Mouse (Mus musculus) embryonic facial prominence, embryonic 12.5 days (tissue): ENCODE measurements around the gene Grm2. TPM values are rescaled to one million over a fixed set of nuclear protein-coding genes. Genes with fewer than 3 reads are reported as not detected.
"Not testable (repeated sequence)": the region's sequence is repeated elsewhere in the genome, so short reads cannot be mapped to it uniquely, and the experiment has no call there.

Source experiments
- ATAC-seq: fragments of 200-750 bp; cut with Nextera tagmentation; 2 replicates; pipeline ENCODE4 v1.8.0; 2017; ENCODE audit not compliant: insufficient number of reproducible peaks, insufficient read depth, low FRiP score, low TSS enrichment
- H3K27ac ChIP-seq: fragments of 300-500 bp; sonication (generic); 2 replicates; pipeline ENCODE4 v1.5.1; 2016; ENCODE audit warnings: mild to moderate bottlenecking
- H3K27me3 ChIP-seq: fragments of 300-500 bp; sonication (generic); 2 replicates; pipeline ENCODE4 v1.6.1; 2016; ENCODE audit warnings: mild to moderate bottlenecking, moderate library complexity
- H3K36me3 ChIP-seq: fragments of 300-500 bp; sonication (generic); 2 replicates; pipeline ENCODE4 v1.6.1; 2016; ENCODE audit warnings: mild to moderate bottlenecking
- H3K4me1 ChIP-seq: fragments of 300-500 bp; sonication (generic); 2 replicates; pipeline ENCODE4 v1.6.1; 2016
- H3K4me2 ChIP-seq: fragments of 300-500 bp; sonication (generic); replicated peaks from 2 replicates; pipeline ENCODE4 v1.6.1; 2016; ENCODE audit warnings: mild to moderate bottlenecking, moderate library complexity
- H3K4me3 ChIP-seq: fragments of 300-500 bp; sonication (generic); 2 replicates; pipeline ENCODE4 v1.5.1; 2016; ENCODE audit warnings: mild to moderate bottlenecking
- H3K9ac ChIP-seq: fragments of 300-500 bp; sonication (generic); 2 replicates; pipeline ENCODE4 v1.6.1; 2016; ENCODE audit warnings: mild to moderate bottlenecking, moderate library complexity
- H3K9me3 ChIP-seq: fragments of 300-500 bp; sonication (generic); 2 replicates; pipeline ENCODE4 v1.6.1; 2016; ENCODE audit warnings: mild to moderate bottlenecking, moderate library complexity
- WGBS: fragments of 180-500 bp; shearing (Covaris S2); methylation state at CpG from one replicate; pipeline ENCODE4 v1.1.7; 2016; 5-methylcytosine and 5-hydroxymethylcytosine counted together
- polyA plus RNA-seq: library from polyadenylated mRNA; unstranded; fragments of >200 nt; fragmentation: Nextera tagmentation; extraction: Ambion mirVana; gene quantifications from 2 replicates; pipeline ENCODE4 v1.2.1, GENCODE M21; 2016

The Grm2 gene
- polyA plus RNA-seq, 1 experiment from 2014 or later, result 0.93 TPM

GRCm38 (mm10) chr9:106610727-106611126, 45.2 kb downstream of the Grm2 start:
- no peaks in the 10 kb centered on the region for H3K4me1 ChIP-seq
- WGBS, result 83% methylated on average over 4 of the region's 4 CpGs
- H3K36me3 ChIP-seq, result no peaks in the 10 kb centered on the region
- H3K9ac ChIP-seq, result no peak overlapping the region
- no peak for ATAC-seq
- H3K27ac ChIP-seq, result no peak overlapping the region
- H3K9me3 ChIP-seq, result no peaks in the 10 kb centered on the region
- no peak overlapping the region for H3K4me3 ChIP-seq
- no peak overlapping the region for H3K4me2 ChIP-seq
- H3K27me3 ChIP-seq, result 0 out of 2 replicates have a peak, but pooled peaks cover 3% of the 10 kb centered on the region

GRCm38 (mm10) chr9:106600546-106600945, 55.3 kb downstream of the Grm2 start:
- ATAC-seq, result no peak
- no peaks in the 10 kb centered on the region for H3K9me3 ChIP-seq
- H3K4me1 ChIP-seq, result 0 out of 2 replicates have a peak, but pooled peaks cover 3% of the 10 kb centered on the region
- no peak overlapping the region for H3K4me2 ChIP-seq
- WGBS, result 30% methylated on average over 8 of the region's 8 CpGs
- H3K27me3 ChIP-seq, result 0 out of 2 replicates have a peak, but pooled peaks cover 4% of the 10 kb centered on the region
- H3K36me3 ChIP-seq, result no peaks in the 10 kb centered on the region
- no peak overlapping the region for H3K27ac ChIP-seq
- H3K9ac ChIP-seq, result no peak overlapping the region
- H3K4me3 ChIP-seq, result no peak overlapping the region

GRCm38 (mm10) chr9:106598466-106598865, 57.4 kb downstream of the Grm2 start:
- Histone ChIP-seq H3K4me2 (no peak overlapping the region), H3K36me3 (no peaks in the 10 kb centered on the region), H3K4me3 (no peak overlapping the region), H3K27me3 (0 out of 2 replicates have a peak, but pooled peaks cover 4% of the 10 kb centered on the region), H3K9ac (no peak overlapping the region), H3K4me1 (0 out of 2 replicates have a peak, but pooled peaks cover 4% of the 10 kb centered on the region), H3K27ac (no peak overlapping the region), H3K9me3 (no peaks in the 10 kb centered on the region)
- 44% methylated on average over 7 of the region's 7 CpGs for WGBS
- ATAC-seq, result no peak

- Histone ChIP-seq H3K27ac (no peak overlapping the region), H3K9me3 (no peaks in the 10 kb centered on the region), H3K4me3 (no peak overlapping the region), H3K36me3 (no peaks in the 10 kb centered on the region), H3K4me2 (no peak overlapping the region), H3K9ac (no peak overlapping the region), H3K27me3 (0 out of 2 replicates have a peak, but pooled peaks cover 4% of the 10 kb centered on the region), H3K4me1 (0 out of 2 replicates have a peak, but pooled peaks cover 4% of the 10 kb centered on the region)
- WGBS, result 64% methylated on average over 7 of the region's 7 CpGs
- ATAC-seq, result no peak
These were observed 60.0 kb downstream of the Grm2 start for GRCm38 (mm10) chr9:106595836-106596235.

- H3K4me2 ChIP-seq, H3K36me3 ChIP-seq: not testable (repeated sequence)
These were observed 60.5 kb downstream of the Grm2 start for GRCm38 (mm10) chr9:106595402-106595801.

More at GRCm38 (mm10) chr9:106595402-106595801, 60.5 kb downstream of the Grm2 start:
- H3K27ac ChIP-seq, H3K4me1 ChIP-seq, H3K9me3 ChIP-seq, H3K27me3 ChIP-seq, H3K4me3 ChIP-seq, H3K9ac ChIP-seq: not testable (repeated sequence)
- ATAC-seq, result peak; percentile 28; the same call in 1 of the 2 replicates
- 22% methylated on average over 4 of the region's 4 CpGs for WGBS

Other genes with a start within 250 kb of the Grm2 start
- 878 and 882 TPM in 2 replicates for gene Rpl29, start 226.6 kb downstream of the Grm2 start, polyA plus RNA-seq
- 49.0 and 49.1 TPM in 2 replicates for gene Acy1, start 217.8 kb downstream of the Grm2 start, polyA plus RNA-seq
- 12.5 and 14.0 TPM in 2 replicates for gene Abhd14b, start 208.6 kb downstream of the Grm2 start, polyA plus RNA-seq
- 58.5 and 61.3 TPM in 2 replicates for gene Abhd14a, start 208.4 kb downstream of the Grm2 start, polyA plus RNA-seq
- 213 and 222 TPM in 2 replicates for gene Pcbp4, start 202.8 kb downstream of the Grm2 start, polyA plus RNA-seq
- gene Gpr62, start 190.1 kb downstream of the Grm2 start, polyA plus RNA-seq, result 0.62 and 0.70 TPM in 2 replicates
- 52.8 and 57.9 TPM in 2 replicates for gene Rrp9, start 180.1 kb downstream of the Grm2 start, polyA plus RNA-seq
- 3.7 and 4.6 TPM in 2 replicates for gene Parp3, start 179.1 kb downstream of the Grm2 start, polyA plus RNA-seq
- gene Iqcf1, start 156.1 kb downstream of the Grm2 start, polyA plus RNA-seq, result not detected in 2 replicates
- not detected in 2 replicates for gene Iqcf5, start 141.5 kb downstream of the Grm2 start, polyA plus RNA-seq
- gene Iqcf3, start 94.5 kb downstream of the Grm2 start, polyA plus RNA-seq, result not detected in 2 replicates
- gene Iqcf4, start 85.1 kb downstream of the Grm2 start, polyA plus RNA-seq, result not detected in 2 replicates
- gene Iqcf6, start 29.5 kb downstream of the Grm2 start, polyA plus RNA-seq, result not detected in 2 replicates
- gene Tex264, start 29.8 kb upstream of the Grm2 start, polyA plus RNA-seq, result 46.0 and 47.3 TPM in 2 replicates
- gene Rad54l2, start 133.1 kb upstream of the Grm2 start, polyA plus RNA-seq, result 9.7 and 11.3 TPM in 2 replicates
- 21.8 and 23.6 TPM in 2 replicates for gene Dcaf1, start 165.8 kb upstream of the Grm2 start, polyA plus RNA-seq
- gene Rbm15b, start 231.3 kb upstream of the Grm2 start, polyA plus RNA-seq, result 27.2 and 27.9 TPM in 2 replicates
- gene Manf, start 235.9 kb upstream of the Grm2 start, polyA plus RNA-seq, result 239 and 261 TPM in 2 replicates